Comparison of ENCODE assay signal across 10 mouse cellular contexts in the genomic region with DNA sequence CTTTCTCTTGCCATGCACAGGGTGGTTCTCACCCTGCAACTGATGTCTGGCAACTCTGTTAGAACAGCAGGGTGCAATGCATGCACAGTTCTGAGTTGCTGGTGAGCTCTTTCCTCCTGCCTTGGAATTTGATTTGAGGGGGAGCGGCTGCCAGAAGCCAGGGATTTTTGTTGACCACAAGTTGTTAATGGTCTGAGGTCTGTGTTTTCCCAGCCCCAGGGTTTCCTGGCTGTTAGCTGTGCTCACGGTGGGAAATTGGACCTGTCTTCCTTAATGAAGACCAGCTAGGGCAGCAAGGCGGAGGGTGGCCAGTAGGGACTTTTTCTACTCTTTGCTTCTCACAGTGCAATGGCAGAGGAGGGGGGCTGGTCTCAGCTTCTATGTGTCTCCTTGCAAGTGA. TPM values are rescaled to one million over a fixed set of nuclear protein-coding genes. Genes with fewer than 3 reads are reported as not detected.
A peak's percentile ranks its signal among the peaks of the same experiment; 100 is the strongest.
DNase-seq lines count a peak whose midpoint lies in the region; ATAC-seq and TF ChIP-seq lines count a peak whose summit lies in the region.
"Had no signal": no experiment of that assay in that cellular context is flagged by ENCODE, and none has a peak within 500 bp of the region (broad histone marks: within the 10 kb centered on the region; RNA-seq: fewer than 3 reads in every experiment).

No protein-coding gene starts in this region.

- DNase-seq in lung, embryonic 14.5 days, result peak; percentile 28
- no peak for DNase-seq in lung, postnatal 36 days
- DNase-seq in embryonic facial prominence, embryonic 11.5 days (ENCODE audit: low spot score), result peak; percentile 79
- DNase-seq in hindbrain, postnatal 0 days (ENCODE audit: low spot score), result peak; percentile 42
- peak; percentile 8 for DNase-seq in retina, postnatal 1 day
- DNase-seq in layer of hippocampus, adult 11-12 months (ENCODE audit: low spot score), result no peak
- no peak for DNase-seq in right cerebral cortex, adult 18-20 months
- DNase-seq: cerebellum, adult 9-11 months; heart, postnatal 10 days had no signal

- peak; percentile 16; the same call in 1 of the 2 replicates for TF ChIP-seq CTCF in lung, embryonic 14.5 days (IDR thresholded peaks at IDR 0.05; ENCODE audit: low read depth)
- TF ChIP-seq CTCF in hindbrain, postnatal 0 days (IDR thresholded peaks at IDR 0.05; ENCODE audit: low read depth), result no peak; the same call in none of the 2 replicates

- H3K4me1 ChIP-seq in lung, embryonic 14.5 days (ENCODE audit: insufficient read depth), result peaks cover 44% of the 10 kb centered on the region
- H3K4me1 ChIP-seq in embryonic facial prominence, embryonic 11.5 days (ENCODE audit: control insufficient read depth, insufficient read depth, low read length), result peaks cover 6% of the 10 kb centered on the region
- peaks cover 13% of the 10 kb centered on the region; the same call in 1 of the 2 replicates for H3K4me1 ChIP-seq in hindbrain, postnatal 0 days (ENCODE audit: insufficient read depth, low read length)

- no peaks in the 10 kb centered on the region for H3K9me3 ChIP-seq in lung, embryonic 14.5 days (ENCODE audit: low read depth, low read length)
- H3K9me3 ChIP-seq in embryonic facial prominence, embryonic 11.5 days (replicated peaks; ENCODE audit: control insufficient read depth, low read length), result no peaks in the 10 kb centered on the region
- H3K9me3 ChIP-seq in hindbrain, postnatal 0 days (ENCODE audit: low read length), result no peaks in the 10 kb centered on the region

- H3K27ac ChIP-seq in lung, embryonic 14.5 days (ENCODE audit: low read depth), result peak overlapping the region; percentile 64; the same call in 1 of the 2 replicates
- H3K27ac ChIP-seq in embryonic facial prominence, embryonic 11.5 days (replicated peaks; ENCODE audit: low read depth, low read length), result peak overlapping the region; percentile 56
- H3K27ac ChIP-seq in hindbrain, postnatal 0 days, result no peak overlapping the region
- H3K27ac ChIP-seq: liver, embryonic 14.5 days had no signal

- H3K9ac ChIP-seq in lung, embryonic 14.5 days, result 0 out of 2 replicates have a peak overlapping the region, but pooled peaks have one; percentile 3
- no peak overlapping the region for H3K9ac ChIP-seq in embryonic facial prominence, embryonic 11.5 days (replicated peaks; ENCODE audit: low read length)
- H3K9ac ChIP-seq in hindbrain, postnatal 0 days (replicated peaks; ENCODE audit: low read length), result no peak overlapping the region
- H3K9ac ChIP-seq: liver, embryonic 14.5 days had no signal

- whole genome bisulfite sequencing in lung, embryonic 14.5 days, result 42% methylated on average over 3 of the region's 3 CpGs
- WGBS in embryonic facial prominence, embryonic 11.5 days, result 13% methylated on average over 3 of the region's 3 CpGs
- WGBS in hindbrain, postnatal 0 days, result 29% methylated on average over 3 of the region's 3 CpGs

- H3K36me3 ChIP-seq in lung, embryonic 14.5 days (ENCODE audit: insufficient read depth), result peaks cover 45% of the 10 kb centered on the region; the same call in 1 of the 2 replicates
- H3K36me3 ChIP-seq in embryonic facial prominence, embryonic 11.5 days (replicated peaks; ENCODE audit: control insufficient read depth, insufficient read depth, low read depth, low read length), result no peaks in the 10 kb centered on the region
- no peaks in the 10 kb centered on the region for H3K36me3 ChIP-seq in hindbrain, postnatal 0 days (ENCODE audit: insufficient read depth, low read length)

- no peak overlapping the region for H3K4me2 ChIP-seq in lung, embryonic 14.5 days
- no peak overlapping the region for H3K4me2 ChIP-seq in embryonic facial prominence, embryonic 11.5 days (ENCODE audit: low read depth, low read length)
- no peak overlapping the region for H3K4me2 ChIP-seq in hindbrain, postnatal 0 days (ENCODE audit: low read depth, low read length)

- no peak overlapping the region for H3K4me3 ChIP-seq in lung, embryonic 14.5 days (ENCODE audit: low read depth, low read length)
- H3K4me3 ChIP-seq in embryonic facial prominence, embryonic 11.5 days (ENCODE audit: low read depth, low read length), result no peak overlapping the region
- no peak overlapping the region for H3K4me3 ChIP-seq in hindbrain, postnatal 0 days (ENCODE audit: low read length)

- H3K27me3 ChIP-seq in lung, embryonic 14.5 days (ENCODE audit: insufficient read depth, low read length), result no peaks in the 10 kb centered on the region
- no peaks in the 10 kb centered on the region for H3K27me3 ChIP-seq in embryonic facial prominence, embryonic 11.5 days (ENCODE audit: control insufficient read depth, insufficient read depth, low read length)
- H3K27me3 ChIP-seq in hindbrain, postnatal 0 days (ENCODE audit: insufficient read depth, low read length), result no peaks in the 10 kb centered on the region

- ATAC-seq in lung, embryonic 14.5 days (ENCODE audit: insufficient read depth), result no peak
- ATAC-seq in embryonic facial prominence, embryonic 11.5 days (replicated peaks; ENCODE audit: insufficient number of reproducible peaks, low FRiP score, low TSS enrichment, low read depth), result 0 out of 2 replicates have a peak, but pooled peaks have one; percentile 51
- 0 out of 2 replicates have a peak, but pooled peaks have one; percentile 30 for ATAC-seq in hindbrain, postnatal 0 days

RNA-seq across cellular contexts. Expression of a gene that starts 45.7 kb away (rescaled TPM):
- polyA plus RNA-seq in lung, embryonic 14.5 days (2014; fragmentation: Nextera tagmentation; extraction: Ambion mirVana), result 81.7 and 83.2 TPM in 2 replicates
- polyA plus RNA-seq in embryonic facial prominence, embryonic 11.5 days (2014; fragmentation: Nextera tagmentation; extraction: Ambion mirVana), result 29.0 and 32.0 TPM in 2 replicates
- 23.6 and 25.9 TPM in 2 replicates for total RNA-seq in hindbrain, postnatal 0 days (2014; rRNA removed)
- 7.1 and 8.0 TPM in 2 replicates for polyA plus RNA-seq in hindbrain, postnatal 0 days (2015; fragmentation: Nextera tagmentation; extraction: Ambion mirVana)

Comparison
In these comparisons a context has a peak if more than half of its experiments do, and no peak if none do; other contexts are left out.
1. DNase-seq: peak in lung, embryonic 14.5 days (single experiment), embryonic facial prominence, embryonic 11.5 days (single experiment), hindbrain, postnatal 0 days (single experiment) and retina, postnatal 1 day (single experiment); none in lung, postnatal 36 days (single experiment), layer of hippocampus, adult 11-12 months (single experiment) and right cerebral cortex, adult 18-20 months (single experiment).